Mouse (Mus musculus): Measurements from ENCODE around the gene Atp13a2.
A peak's percentile ranks its signal among the peaks of the same experiment; 100 is the strongest.

The Atp13a2 gene

DNA sequence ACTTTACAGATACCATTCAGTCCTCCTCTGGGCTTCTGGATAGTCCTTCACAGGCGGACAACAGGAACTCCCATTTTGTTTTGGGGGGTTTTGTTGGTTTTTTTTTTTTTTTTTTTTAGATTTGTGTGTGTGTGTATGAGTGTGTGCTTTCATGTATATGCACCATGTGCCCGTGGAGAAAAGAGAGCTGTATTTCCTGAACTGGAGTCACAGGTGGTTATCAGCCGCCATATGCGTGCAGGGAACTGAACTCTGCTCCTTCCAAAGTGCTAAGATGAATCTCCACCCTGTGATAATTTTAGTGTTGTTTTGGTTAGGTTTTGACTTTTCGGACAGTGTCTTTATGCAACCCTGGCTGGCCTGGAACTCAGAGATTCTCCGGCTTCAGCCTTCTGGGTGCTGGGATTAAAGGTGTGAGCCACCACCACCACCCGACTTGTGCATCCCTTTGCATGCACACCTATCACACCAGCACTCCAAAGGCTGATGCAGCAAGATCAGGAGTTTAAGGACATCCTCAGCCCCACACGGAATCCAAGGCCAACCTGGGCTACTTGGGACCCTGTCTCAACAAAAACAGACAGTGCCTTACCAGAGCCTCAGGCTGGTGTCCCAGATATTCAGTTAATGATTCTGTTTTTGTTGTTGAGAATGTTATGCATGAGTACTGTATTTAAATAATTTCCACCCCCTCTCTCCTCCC lies 24.3 kb upstream of the Atp13a2 start:
- DNase-seq, result peak in 1 of 2 experiments; percentile 56

DNA sequence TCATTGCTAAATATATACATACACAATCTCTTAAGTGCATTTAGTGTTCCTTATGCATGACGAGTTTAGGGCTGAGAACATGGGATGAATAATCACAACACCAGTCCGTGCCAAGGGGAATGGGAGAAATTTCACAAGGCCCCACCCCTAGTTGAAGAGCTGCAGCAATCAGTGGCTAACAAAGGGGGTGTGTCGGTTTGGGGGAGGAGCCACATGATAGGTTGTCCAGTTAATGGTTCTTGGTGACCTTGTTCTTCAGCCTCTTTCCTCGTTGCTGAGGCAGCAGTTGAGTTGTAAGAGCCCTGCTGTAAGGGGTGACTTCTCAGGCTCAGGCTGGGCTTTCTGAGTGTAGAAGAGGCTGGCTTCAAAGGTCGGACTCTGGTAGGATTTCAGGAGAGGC lies 23.7 kb upstream of the Atp13a2 start:
- DNase-seq, result peak; percentile 93 to 95

DNA sequence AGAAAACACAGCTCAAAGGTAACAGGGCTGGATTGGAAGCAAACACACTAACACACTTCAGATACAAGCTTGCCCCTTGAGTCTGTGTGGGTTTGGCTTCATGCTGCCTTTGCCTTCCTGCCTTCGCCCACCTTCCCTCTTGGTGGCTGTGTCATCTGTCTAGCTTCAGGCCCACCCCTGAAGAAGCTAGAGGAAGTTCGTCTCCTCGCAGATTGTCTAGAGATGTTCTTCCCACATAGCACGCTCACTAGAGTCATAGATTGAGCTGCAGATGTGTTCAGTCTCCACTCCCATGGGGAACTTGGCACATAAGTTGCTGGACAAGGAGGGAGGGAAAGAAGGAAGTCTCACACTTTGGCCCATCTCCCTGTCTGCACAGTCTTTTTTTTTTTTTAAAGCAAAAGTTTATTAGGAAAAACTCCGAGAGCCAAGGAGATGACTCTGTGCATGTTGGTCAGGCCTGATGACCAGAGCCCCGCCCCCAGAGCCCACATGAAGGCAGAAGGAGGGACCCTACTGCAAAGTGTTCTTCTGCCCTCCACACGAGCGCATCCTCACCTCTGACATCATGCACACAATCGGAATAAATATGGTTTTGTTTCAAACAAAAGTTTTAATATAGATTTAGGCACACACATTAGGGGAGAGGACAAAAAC lies 22.6 kb upstream of the Atp13a2 start:
- peak in 1 of 2 experiments; percentile 63 for DNase-seq

DNA sequence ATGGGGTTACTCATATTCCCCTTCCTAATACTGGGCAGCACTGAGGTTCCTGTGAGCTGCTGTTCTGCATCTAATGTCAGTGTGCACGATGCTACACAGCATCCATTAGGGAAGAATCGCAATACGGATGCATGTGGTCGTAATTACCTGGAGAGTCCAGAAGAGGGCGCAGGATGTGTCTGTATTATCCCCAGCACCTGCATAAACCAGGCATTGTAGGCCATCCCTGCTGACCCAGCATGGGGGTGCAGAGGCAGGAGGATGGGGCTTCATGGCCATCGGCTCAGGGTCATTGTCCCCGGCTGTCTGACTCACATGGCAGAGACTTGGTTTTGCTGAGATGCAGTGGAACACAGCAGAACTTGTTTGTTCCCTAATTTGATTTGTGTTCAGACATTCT lies 22.1 kb upstream of the Atp13a2 start:
- peak; percentile 83 to 86 for DNase-seq

DNA sequence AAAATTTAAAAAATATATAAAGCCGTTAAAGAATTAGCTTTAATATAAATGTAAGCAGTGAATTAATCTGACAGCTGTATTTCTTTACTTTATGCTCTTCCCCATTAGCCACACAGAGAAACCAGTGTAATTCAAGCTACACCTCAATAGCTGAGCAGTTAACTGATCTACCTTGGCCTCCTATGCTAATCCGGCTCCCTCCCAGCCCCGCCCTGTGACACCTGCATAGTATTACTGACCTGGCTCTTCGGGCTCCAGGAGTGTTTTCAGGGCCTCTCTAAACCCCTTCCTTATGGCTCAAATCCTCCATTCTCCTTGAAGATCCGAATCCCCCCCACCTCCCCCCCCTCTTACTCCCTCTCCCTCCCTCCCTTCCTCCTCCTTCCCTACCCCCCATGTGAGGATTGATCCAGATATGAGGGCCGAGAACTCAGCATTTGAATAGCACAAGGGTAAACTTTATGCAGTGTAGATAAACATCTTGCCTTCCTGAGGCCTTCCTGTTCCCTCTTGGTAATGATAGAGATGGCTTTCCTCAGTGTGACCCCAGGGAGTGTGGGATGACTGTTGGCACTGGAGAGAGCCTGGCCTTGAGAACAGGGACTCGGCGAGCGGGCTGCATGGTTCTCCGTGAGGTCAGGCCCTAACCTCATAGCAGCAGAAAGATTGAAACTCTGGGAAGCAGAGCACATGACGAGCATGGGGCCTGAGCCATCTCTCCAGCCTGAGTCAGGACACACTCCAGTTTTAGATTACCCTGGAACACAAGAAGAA lies 19.1 kb upstream of the Atp13a2 start:
- no peak for DNase-seq

DNA sequence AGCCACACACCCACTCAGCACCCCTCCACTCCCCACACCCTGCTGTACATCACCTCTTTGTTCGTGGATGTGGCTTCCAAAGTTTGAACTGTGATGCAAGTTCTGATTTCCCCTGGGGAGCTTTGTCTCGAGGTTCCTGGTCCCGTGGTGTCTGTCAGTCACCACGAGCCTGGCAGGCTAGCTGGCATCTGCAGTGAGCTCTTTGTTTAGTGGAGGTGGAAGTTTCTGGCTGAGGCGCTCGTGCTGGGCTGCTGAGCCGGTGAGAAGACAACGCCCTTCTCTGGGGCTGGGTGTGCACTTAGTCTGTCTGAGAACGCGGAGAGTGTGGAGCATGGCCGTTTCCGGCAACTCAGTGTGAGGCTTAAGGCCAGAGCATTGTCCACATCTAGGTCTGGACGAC lies 15.0 kb upstream of the Atp13a2 start:
- DNase-seq, result no peak

DNA sequence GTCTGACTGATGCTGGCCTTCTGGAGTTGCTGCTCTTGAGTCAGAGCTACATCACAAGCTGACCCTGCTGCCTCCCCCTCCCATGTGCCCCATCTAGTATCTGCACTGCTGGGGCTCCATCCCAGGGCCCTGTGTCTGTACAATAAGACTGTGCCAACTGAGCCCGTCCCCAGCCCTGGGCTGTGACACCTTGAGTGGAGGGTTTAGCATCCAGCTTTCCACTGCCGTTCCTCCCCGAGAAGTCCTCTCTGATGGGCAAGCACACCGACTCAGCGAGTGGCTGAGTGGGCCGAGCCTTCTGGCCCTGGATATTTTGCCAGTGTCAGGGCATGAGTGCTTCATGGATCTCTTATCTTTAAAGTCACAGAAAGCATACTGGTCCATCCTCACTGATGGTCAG lies 12.3 kb upstream of the Atp13a2 start:
- no peak for DNase-seq

DNA sequence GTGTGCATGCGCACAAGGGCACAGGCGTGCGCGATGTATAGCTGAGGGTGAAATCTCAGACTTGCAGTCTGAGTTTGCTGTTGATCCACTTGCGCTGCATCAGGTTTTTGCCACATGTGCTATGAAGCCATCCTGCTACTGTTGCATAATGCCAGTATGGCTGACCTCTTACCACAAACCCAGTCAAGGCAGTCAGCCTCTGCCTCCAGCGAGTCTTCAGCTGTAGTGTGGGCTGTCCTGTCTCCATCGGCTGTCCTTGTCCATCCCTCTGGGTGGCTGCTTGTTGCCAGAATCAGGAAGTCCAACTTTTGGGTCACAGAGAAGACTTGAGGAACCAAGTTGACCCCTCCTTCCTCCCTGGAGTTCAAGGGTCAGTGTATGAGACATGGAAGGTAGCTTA lies 11.3 kb upstream of the Atp13a2 start:
- no peak for DNase-seq

DNA sequence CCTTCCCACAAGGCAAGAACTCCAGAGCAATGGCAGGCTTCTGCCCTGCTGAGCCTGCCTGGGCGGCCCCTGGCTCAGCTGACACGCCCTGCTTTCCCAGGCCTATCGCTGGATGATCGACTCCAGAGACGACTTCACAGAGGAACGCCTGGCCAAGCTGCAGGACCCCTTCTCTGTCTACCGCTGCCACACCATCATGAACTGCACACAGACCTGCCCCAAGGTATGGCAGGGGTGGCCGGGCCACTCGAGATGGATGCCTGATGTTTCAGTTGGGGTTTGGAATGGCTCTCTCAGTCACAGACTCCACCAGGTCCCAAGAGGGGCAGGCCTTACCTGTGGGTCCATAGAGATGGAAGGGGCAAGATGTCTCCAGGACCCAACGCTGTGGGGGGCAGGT lies 9.4 kb upstream of the Atp13a2 start:
- no peak for DNase-seq

DNA sequence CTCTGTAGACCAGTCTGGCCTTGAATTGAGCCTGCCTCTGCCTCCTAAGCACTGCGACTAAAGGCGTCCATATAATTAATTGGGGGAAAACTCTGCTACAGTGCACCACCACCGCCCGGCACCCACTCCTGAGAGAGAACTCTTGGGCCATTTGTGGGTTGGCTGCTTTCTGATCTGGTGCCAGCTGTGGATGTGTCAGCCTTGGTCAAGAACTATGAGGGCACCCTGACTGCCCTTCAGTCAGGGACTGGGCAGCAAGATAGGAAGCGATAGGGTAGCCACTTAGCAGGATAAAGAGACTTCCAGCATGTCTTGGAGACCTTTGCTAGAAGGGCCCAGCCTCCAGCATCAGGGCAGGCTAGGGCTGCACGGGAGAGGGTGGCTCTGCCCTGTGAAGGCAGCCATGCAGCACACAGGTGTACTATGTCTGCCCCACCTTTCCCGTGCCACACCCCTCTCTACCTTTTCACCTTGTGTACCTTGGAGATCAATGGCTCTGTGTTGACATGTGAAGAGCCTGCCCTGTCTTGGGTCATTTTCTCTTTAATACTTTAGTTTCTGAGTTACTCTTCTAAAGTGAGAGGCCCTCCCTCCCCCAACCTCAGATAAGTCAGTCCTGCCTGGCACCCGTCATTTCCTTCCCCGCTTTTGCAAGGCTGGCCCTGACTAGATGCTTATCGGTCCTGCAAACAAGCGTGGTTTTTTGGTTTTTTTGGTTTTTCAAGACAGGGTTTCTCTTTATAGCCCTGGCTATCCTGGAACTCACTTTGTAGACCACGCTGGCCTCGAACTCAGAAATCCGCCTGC lies 8.6 kb upstream of the Atp13a2 start:
- DNase-seq, result no peak

DNA sequence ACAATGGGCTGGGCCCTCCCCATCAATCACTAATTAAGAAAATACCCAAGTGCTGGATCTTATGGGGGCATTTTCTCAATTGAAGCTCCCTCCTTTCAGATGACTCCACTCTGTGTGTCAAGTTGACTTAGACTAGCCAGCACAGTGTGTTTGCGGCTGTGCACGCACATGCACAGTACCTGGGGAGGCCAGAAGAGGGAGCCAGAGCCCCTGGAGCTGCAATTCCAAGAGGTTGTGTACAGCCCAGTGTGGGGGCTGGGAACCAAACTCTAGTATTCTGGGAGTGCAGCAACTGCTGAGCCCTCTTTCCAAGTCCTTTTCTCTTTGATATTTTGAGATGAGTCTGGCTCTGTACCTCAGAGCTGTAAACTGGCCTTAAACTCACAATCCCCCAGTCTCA lies 5.1 kb upstream of the Atp13a2 start:
- peak in 1 of 2 experiments; percentile 35 for DNase-seq

DNA sequence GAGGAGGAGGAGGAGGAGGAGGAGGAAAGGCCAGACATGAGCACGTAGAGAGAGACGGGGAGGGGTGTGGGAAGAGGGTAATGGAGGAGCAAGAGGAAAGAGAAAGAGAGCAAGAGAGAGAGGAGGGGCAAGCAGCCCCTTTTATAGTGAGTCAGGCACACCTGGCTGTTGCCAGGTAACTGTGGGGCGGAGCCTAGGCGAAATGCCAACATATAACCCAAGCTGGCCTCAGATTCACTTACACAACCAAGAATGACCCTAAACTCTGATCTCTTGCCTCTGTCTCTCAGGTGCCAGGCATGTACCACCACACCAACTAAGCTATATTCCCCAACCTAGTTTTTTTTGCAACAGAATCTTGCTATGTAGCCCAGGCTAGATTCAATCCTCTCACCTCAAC lies 3.9 kb upstream of the Atp13a2 start:
- peak in 1 of 2 experiments; percentile 21 for DNase-seq

DNA sequence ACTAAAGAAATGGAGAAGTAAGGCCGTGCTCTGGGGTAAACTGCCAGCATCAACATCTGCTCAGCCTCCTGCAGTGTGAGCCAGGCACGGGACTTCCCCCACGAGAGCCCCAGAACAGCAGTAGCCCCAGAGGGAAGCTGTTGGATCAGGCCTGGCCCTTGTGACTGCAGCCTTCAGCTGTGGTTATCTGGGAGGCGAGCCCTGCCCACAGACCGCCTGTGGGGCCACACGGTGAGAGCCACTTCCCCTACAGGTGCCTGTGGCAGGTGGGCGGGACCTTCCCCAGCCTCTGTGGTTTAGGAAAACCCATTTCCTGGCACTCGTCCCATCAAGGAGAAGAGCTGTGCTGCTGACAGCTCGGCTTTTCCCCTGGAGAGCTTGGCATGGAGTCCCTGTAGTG lies 3.2 kb upstream of the Atp13a2 start:
- DNase-seq, result peak; percentile 41 to 68

DNA sequence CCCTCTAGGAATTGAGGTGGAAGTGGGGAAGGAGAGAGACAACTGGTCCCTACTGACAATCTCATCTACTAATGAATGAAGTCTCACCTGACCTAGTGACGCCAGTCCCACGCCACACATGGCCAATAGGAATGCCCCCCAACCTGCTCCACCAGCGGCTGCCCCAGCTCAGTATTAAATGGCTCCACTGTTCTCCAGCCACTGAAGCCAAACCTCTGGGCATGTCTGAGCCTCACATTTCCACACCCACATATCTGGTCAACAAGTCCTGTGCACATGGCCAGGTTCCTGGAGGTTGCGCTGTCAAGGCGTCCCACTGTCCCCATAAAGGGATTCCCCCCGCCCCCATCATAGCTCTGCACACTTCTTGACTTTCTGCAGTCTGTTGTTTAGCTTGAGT lies 2.1 kb upstream of the Atp13a2 start:
- no peak for DNase-seq

DNA sequence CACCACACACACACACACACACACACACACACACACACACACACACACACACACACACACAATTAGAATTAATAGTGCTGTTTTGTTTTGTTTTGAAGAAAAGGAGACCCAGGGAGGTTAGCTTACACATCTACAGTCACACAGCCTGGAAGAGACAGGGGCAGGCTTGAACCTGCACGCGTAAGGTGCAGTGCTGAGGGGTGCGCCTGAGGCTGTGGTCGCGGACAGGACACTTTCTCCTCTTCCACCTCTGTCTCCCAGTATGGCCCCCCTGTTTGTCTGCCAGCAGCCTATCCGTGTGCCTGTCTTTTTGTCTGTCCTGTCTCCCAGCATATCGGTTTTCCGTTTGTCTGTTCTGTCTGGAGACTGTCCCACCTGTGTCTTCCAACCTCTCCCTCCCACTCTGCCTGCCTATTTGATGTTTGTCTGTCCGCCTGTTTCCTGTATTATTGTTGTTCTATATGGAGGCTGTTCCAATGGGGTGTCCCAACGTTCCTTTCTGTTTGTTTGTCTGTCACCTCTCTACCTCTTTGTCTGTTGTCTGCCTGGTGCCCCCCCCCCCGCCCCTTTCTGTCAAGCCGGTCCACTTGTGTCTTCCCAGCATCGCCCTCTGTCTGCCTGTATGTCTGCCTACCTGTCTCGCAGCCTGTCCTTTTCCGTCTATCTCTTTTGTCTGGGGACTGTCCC lies 506 bp upstream of the Atp13a2 start:
- no peak for DNase-seq

DNA sequence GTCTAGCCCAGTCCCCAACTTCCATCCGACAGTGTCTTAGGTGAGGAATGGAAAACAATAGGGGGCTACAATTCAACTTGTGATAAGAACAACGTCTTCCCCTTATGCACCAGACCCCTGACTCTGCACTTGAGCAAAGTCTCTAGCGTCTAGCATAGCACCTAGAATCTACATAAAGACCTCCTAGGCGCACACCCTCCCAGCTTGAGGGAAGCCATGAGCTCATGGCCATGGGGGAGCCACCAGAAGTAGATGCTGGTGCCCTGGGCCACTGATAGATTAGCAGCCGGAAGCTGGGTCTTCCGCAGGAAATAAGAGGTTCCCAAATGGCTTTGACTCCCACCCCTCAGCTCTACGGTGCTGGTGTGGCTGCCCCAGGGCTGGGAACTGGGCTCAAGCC lies 803 bp downstream of the Atp13a2 start:
- DNase-seq, result no peak

DNA sequence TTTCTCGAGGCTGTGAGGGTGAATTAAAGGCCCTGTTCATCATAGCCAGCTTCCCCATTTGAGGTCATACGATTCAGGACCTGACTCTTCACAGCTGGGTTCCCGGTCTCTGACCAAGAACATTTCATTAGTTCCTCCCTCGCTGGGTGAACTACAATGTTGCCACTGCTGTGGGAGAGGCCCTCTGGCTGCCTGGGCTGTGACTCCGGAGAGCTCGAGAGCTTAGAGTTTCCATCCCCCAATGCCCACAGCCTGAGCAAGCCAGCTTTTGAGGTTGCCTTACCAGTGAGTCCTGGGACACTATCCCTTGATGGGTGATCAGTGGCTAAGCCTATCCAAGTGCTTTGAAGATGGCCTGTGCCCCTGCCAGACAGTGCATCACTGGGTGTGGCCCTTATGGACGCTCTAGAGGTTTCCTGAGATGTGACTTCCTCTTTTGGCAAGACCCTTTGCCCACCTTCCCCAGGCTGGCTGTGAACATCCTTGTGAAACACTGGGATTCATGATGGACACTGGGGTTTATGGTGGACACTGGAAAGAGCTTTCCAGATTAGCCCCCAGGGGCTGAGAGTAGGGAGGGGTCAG lies 2.1 kb downstream of the Atp13a2 start:
- DNase-seq, result no peak

DNA sequence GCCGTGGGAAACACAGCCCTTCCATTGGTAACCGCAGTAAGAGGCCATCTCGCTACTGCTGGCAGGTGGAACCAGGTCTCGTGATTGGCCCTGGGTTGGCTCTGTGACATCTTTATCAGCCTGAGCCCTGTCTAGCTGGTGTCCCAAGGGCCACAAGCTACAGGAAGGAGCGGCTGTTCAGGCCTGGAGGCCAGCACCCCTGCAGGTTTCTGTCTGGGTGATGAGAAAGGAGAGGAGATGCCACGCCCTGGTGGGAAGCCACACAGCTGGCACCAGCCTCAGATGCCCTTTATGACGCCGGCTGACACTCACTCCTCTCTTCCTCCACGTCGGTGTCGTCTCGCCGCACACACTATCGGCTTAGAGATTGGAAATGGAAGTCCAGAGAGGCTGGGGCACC lies 2.8 kb downstream of the Atp13a2 start:
- no peak for DNase-seq

DNA sequence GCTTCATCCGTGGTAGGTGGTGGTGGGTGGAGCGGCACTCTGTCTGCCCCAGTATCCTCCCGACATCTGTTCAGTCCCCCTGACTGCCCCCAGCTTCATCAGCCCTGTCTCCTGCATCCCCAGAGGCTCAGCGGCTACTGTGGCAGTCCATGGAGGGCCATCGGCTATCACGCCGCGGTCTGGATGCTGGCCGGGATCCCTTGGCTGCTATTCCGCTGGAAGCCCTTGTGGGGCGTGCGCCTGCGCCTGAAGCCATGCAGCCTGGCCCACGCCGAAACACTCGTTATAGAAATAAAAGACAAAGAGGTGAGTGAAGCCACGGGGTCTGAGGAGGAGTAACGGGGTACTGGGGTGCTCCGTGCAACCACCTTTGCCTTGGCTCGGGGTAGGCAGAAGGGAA lies 5.5 kb downstream of the Atp13a2 start:
- no peak for DNase-seq

DNA sequence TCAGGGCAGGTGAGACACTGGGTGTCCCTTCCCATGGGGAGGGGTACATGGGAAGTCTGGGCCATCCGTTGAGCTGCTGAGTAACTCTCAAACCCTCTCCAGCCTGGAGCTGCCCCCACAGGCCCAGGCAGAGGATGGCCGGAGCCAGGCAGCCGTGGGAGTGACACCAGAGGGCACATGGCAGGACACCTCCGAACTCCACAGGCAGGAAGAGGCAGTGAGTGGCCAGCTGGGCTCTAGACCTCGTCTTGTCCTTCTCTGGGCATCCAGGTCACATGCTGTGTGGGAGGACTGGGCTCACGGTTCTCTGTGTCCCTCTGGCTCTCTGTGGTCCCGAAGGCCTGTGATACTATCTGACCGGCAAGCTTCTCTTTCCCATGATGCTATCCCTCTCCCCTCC lies 7.2 kb downstream of the Atp13a2 start:
- DNase-seq, result no peak

DNA sequence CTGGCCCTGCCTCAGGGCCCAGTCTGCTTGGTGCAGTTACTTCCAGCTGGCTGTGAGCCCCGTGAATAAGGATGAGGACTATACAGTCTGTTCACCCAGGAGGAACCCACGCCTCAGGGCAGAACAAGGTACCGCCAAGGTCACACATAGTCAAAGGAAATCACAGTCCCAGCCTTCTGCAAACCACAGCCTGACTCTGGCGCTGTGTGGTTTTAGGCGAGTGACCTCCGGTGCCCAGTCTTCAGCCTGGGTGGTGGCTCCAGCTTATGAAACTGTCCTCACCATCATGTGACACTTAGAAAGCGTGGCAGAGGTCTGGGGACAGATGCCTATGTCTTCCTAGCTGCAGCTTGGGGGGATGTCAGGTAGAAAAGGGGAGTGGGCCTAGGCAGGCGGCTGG lies 9.1 kb downstream of the Atp13a2 start:
- no peak for DNase-seq

DNA sequence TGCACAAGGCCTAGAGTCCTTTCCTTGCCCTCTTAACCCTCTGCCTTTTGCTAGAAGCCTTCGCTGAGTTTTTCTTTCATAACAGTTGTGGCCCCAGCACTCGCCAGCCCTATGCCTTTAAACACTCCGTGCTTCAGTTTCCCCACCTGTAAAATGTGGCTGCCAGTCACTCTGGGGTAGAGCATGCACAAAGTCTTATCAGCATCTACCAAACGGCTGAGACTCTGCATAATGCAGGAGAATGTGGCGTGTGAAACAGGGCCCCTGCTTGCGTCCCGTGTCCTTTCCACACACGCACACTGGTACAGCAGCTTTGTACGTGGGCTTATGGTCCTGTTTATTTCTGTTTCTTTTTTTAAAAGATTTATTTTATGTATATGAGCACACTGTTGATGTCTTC lies 10.1 kb downstream of the Atp13a2 start:
- DNase-seq, result no peak

Data from kidney, postnatal 25 days (tissue).